Mouse (Mus musculus) liver, embryonic 11.5 days (tissue): Measurements from ENCODE around the gene 1700012B07Rik. TPM values are rescaled to one million over a fixed set of nuclear protein-coding genes. Genes with fewer than 3 reads are reported as not detected.

Source experiments
- ATAC-seq: fragments of 200-750 bp; cut with Nextera tagmentation; replicated peaks from 2 replicates; pipeline ENCODE4 v1.8.0; 2017; ENCODE audit warnings: moderate number of reproducible peaks, mild to moderate bottlenecking, moderate TSS enrichment, moderate library complexity; ENCODE audit not compliant: low FRiP score
- DNase-seq: peaks from one replicate; pipeline ENCODE4 v3.0.0-alpha.2; 2017; ENCODE audit warnings: low spot score
- H3K27ac ChIP-seq: fragments of 300-500 bp; sonication (generic); 2 replicates; pipeline ENCODE4 v1.5.1; 2014; ENCODE audit warnings: mild to moderate bottlenecking, low read depth, low read length, control low read depth
- H3K27me3 ChIP-seq: fragments of 300-500 bp; sonication (generic); replicated peaks from 2 replicates; pipeline ENCODE4 v1.6.1; 2014; ENCODE audit warnings: low read length, mixed read lengths; ENCODE audit not compliant: control insufficient read depth, insufficient read depth
- H3K36me3 ChIP-seq: fragments of 300-500 bp; sonication (generic); 2 replicates; pipeline ENCODE4 v1.6.1; 2014; ENCODE audit warnings: mild to moderate bottlenecking, low read length, moderate library complexity, mixed read lengths; ENCODE audit not compliant: control insufficient read depth, insufficient read depth
- H3K4me1 ChIP-seq: fragments of 300-500 bp; sonication (generic); replicated peaks from 2 replicates; pipeline ENCODE4 v1.6.1; 2014; ENCODE audit warnings: low read length, mixed read lengths; ENCODE audit not compliant: control insufficient read depth, insufficient read depth
- H3K4me2 ChIP-seq: fragments of 300-500 bp; sonication (generic); 2 replicates; pipeline ENCODE4 v1.6.1; 2014; ENCODE audit warnings: mild to moderate bottlenecking, control low read depth, moderate library complexity
- H3K4me3 ChIP-seq: fragments of 300-500 bp; sonication (generic); 2 replicates; pipeline ENCODE4 v1.5.1; 2014; ENCODE audit warnings: low read depth, low read length, control low read depth
- H3K9ac ChIP-seq: fragments of 300-500 bp; sonication (generic); 2 replicates; pipeline ENCODE4 v1.6.1; 2014; ENCODE audit warnings: low read depth, low read length, control low read depth
- H3K9me3 ChIP-seq: fragments of 300-500 bp; sonication (generic); 2 replicates; pipeline ENCODE4 v1.6.1; 2016; ENCODE audit warnings: low read length, inconsistent platforms, mixed read lengths; ENCODE audit not compliant: control insufficient read depth
- WGBS: fragments of 180-500 bp; shearing (Covaris S2); extraction: QIAGEN DNeasy Blood & Tissue Kit; methylation state at CpG from one replicate; pipeline ENCODE4 v1.1.7; 2014; 5-methylcytosine and 5-hydroxymethylcytosine counted together
- polyA plus RNA-seq: library from polyadenylated mRNA; unstranded; fragments of >200 nt; fragmentation: Nextera tagmentation; extraction: Ambion mirVana; gene quantifications from 2 replicates; pipeline ENCODE4 v1.2.1, GENCODE M21; 2014

Gene 1700012B07Rik
- polyA plus RNA-seq, 1 experiment from 2014 or later, result not detected

DNA sequence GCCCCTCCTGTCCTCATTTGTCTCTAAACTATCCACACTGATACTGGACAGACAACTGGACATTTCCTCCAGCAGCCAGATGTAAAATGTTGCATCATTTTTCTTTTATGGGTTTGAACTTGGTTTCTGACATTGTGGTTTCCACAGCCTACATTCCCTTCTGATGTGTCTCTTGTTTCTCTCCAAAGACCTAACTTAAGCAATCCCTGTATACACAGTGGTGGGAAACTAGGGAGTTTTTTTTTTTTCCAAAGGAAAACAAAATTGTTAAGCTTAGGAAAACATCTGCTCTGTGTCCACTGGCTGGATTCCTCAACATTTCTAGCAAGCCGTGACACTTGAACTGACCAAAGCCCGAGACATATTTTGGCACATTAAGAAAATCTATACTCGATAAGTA lies 10.4 kb downstream of the 1700012B07Rik start:
- 81% methylated on average over 3 of the region's 3 CpGs for WGBS
- DNase-seq, result no peak

DNA sequence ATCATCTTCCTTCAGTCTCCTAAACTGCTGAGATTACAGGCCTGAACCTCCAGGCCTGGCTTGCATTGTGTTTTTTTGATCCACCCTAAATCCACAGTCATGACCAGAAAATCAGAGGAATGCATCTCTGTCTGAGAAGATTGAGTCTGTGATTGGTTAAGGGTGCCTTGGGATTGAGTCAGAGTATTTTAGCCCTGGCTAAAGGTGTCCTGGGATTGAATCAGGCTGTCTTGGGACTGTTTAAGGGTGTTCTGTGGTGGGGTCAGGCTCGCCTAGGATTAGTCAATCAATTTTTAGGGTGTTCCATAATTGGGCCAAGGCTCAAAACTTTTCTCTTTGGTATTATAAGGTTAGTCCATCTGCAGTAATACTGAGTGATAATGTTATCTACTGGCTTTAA lies 10.9 kb downstream of the 1700012B07Rik start:
- 66% methylated on average over 1 of the region's 1 CpGs for WGBS
- Histone ChIP-seq H3K4me2 (no peak overlapping the region), H3K9me3 (no peaks in the 10 kb centered on the region), H3K36me3 (no peaks in the 10 kb centered on the region), H3K9ac (no peak overlapping the region), H3K4me1 (no peaks in the 10 kb centered on the region), H3K27me3 (no peaks in the 10 kb centered on the region), H3K27ac (no peak overlapping the region), H3K4me3 (no peak overlapping the region)
- no peak for DNase-seq
- ATAC-seq, result no peak

More for the DNA sequence above, 10.4 kb downstream of the 1700012B07Rik start:
- no peak overlapping the region for H3K9ac ChIP-seq
- no peak overlapping the region for H3K27ac ChIP-seq
- no peaks in the 10 kb centered on the region for H3K36me3 ChIP-seq
- no peak overlapping the region for H3K4me2 ChIP-seq
- H3K27me3 ChIP-seq, result no peaks in the 10 kb centered on the region
- no peaks in the 10 kb centered on the region for H3K9me3 ChIP-seq
- no peak for ATAC-seq
- no peak overlapping the region for H3K4me3 ChIP-seq
- H3K4me1 ChIP-seq, result no peaks in the 10 kb centered on the region

GRCm38 (mm10) chr11:109811721-109812120 lies 16.1 kb downstream of the 1700012B07Rik start:
- 75% methylated on average over 2 of the region's 2 CpGs for WGBS
- no peak overlapping the region for H3K27ac ChIP-seq
- DNase-seq, result no peak

DNA sequence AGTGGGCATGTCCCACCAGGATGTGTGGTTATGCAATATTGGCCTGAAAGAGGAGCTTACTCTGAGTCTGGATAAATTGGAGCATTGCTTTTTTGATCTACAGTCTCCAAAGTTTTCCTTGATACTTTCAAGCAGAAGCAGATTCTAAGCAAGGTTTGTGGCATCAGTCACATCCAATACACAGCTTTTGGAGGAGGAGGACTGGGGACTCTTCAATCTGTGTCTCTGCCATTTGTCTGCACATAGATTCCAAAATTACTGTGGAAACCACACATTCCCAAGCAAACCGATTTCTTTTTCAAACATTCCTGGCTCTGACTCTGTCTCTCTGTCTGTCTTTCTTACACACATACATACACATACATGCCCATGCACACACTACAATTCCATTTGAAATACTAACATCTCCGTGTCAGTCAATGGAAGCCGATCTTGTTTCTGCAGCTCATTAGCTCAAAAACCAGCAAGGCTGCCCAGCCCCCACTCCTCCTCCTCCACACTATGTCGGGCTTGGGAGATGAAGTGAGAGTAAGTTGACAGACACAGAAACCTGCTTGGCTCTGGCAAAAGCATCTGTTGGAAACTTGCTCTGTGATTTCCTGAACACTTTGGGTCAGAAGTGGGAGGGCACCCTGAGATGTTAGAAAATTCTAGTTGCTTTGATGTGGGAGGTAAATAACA lies 18.5 kb downstream of the 1700012B07Rik start:
- DNase-seq, result no peak

More at GRCm38 (mm10) chr11:109811721-109812120, 16.1 kb downstream of the 1700012B07Rik start:
- Histone ChIP-seq H3K4me2 (no peak overlapping the region), H3K9me3 (no peaks in the 10 kb centered on the region), H3K9ac (no peak overlapping the region), H3K4me3 (no peak overlapping the region), H3K36me3 (no peaks in the 10 kb centered on the region), H3K4me1 (no peaks in the 10 kb centered on the region), H3K27me3 (no peaks in the 10 kb centered on the region)
- ATAC-seq, result no peak

GRCm38 (mm10) chr11:109801515-109801914 lies 26.3 kb downstream of the 1700012B07Rik start:
- Histone ChIP-seq H3K4me2 (no peak overlapping the region), H3K4me1 (no peaks in the 10 kb centered on the region), H3K36me3 (no peaks in the 10 kb centered on the region), H3K9ac (no peak overlapping the region), H3K27ac (no peak overlapping the region), H3K27me3 (no peaks in the 10 kb centered on the region), H3K4me3 (no peak overlapping the region), H3K9me3 (no peaks in the 10 kb centered on the region)
- WGBS, result 67% methylated on average over 1 of the region's 1 CpGs
- DNase-seq (no peak), ATAC-seq (no peak)

More for the DNA sequence above, 18.5 kb downstream of the 1700012B07Rik start:
- Histone ChIP-seq H3K9me3 (no peaks in the 10 kb centered on the region), H3K9ac (no peak overlapping the region), H3K27ac (no peak overlapping the region), H3K4me3 (no peak overlapping the region), H3K36me3 (no peaks in the 10 kb centered on the region), H3K27me3 (no peaks in the 10 kb centered on the region), H3K4me2 (no peak overlapping the region), H3K4me1 (no peaks in the 10 kb centered on the region)
- WGBS, result 67% methylated on average over 4 of the region's 4 CpGs
- ATAC-seq, result no peak

GRCm38 (mm10) chr11:109797531-109797930 lies 30.3 kb downstream of the 1700012B07Rik start:
- DNase-seq (no peak), ATAC-seq (no peak)
- H3K27ac ChIP-seq, result no peak overlapping the region
- H3K9me3 ChIP-seq, result no peaks in the 10 kb centered on the region; the same call in 1 of the 2 replicates
- H3K4me1 ChIP-seq, result no peaks in the 10 kb centered on the region
- no peak overlapping the region for H3K4me2 ChIP-seq
- no peaks in the 10 kb centered on the region for H3K36me3 ChIP-seq
- H3K27me3 ChIP-seq, result no peaks in the 10 kb centered on the region
- H3K4me3 ChIP-seq, result no peak overlapping the region
- H3K9ac ChIP-seq, result no peak overlapping the region
- WGBS, result 77% methylated on average over 6 of the region's 6 CpGs

DNA sequence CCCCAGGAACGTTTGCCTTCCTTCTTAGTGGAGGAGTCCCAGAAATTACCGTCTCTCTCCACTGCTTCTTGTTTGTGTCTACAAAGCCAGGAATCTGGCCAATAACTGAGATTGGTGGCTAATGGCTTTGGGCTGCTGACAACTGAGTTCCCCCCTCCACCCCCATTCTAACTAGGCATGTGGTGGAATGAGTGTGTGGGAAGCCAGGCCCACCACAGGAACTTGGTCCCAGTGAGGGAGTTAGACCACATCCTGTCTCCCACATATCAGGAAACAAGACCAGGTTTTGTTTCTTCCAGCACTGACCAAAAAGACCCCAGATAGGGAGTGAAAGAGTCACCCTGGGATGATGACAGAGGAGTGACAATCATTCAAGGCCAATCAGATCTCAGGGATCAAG lies 32.3 kb downstream of the 1700012B07Rik start:
- H3K4me1 ChIP-seq, result no peaks in the 10 kb centered on the region
- ATAC-seq, result no peak
- no peaks in the 10 kb centered on the region for H3K27me3 ChIP-seq
- no peak overlapping the region for H3K4me2 ChIP-seq
- WGBS, result 53% methylated on average over 2 of the region's 2 CpGs
- H3K36me3 ChIP-seq, result no peaks in the 10 kb centered on the region
- no peak for DNase-seq
- no peak overlapping the region for H3K9ac ChIP-seq
- no peaks in the 10 kb centered on the region; the same call in 1 of the 2 replicates for H3K9me3 ChIP-seq
- H3K4me3 ChIP-seq, result no peak overlapping the region
- H3K27ac ChIP-seq, result no peak overlapping the region

DNA sequence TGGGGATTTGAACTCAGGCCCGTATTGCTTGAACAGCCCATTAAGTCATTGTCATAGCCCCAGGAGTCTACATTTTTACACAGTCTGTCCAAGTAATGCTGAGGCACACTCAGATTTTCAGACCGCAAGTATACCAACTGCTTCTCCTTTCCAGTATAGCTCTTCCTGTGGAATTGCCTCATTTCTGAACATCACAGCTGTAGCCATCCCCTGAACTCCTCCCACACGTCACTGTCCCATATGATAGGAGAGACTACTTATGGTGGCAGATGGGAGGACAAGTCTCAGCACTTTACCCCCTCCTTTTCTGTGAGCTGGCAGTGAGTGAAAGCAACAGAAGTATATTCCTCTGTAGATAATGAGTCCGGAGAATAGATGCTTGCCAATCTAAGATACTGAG lies 34.3 kb downstream of the 1700012B07Rik start:
- Histone ChIP-seq H3K36me3 (no peaks in the 10 kb centered on the region), H3K4me2 (no peak overlapping the region), H3K4me1 (no peaks in the 10 kb centered on the region), H3K9me3 (no peaks in the 10 kb centered on the region; the same call in 1 of the 2 replicates), H3K9ac (no peak overlapping the region), H3K27ac (no peak overlapping the region), H3K27me3 (no peaks in the 10 kb centered on the region), H3K4me3 (no peak overlapping the region)
- DNase-seq, result no peak
- 82% methylated on average over 4 of the region's 4 CpGs for WGBS
- no peak for ATAC-seq

- Histone ChIP-seq H3K27ac (no peak overlapping the region), H3K4me1 (no peaks in the 10 kb centered on the region), H3K27me3 (no peaks in the 10 kb centered on the region), H3K4me3 (no peak overlapping the region), H3K4me2 (no peak overlapping the region), H3K9me3 (no peaks in the 10 kb centered on the region; the same call in 1 of the 2 replicates), H3K36me3 (no peaks in the 10 kb centered on the region), H3K9ac (no peak overlapping the region)
- ATAC-seq (no peak), DNase-seq (no peak)
- WGBS, result 85% methylated on average over 13 of the region's 13 CpGs
Measured at GRCm38 (mm10) chr11:109792401-109792997, 35.3 kb downstream of the 1700012B07Rik start.
